21 mouse cellular contexts compared by ENCODE assay signal in genomic region chr1:125462917-125463316, GRCm38 (mm10). TPM values are rescaled to one million over a fixed set of nuclear protein-coding genes. Genes with fewer than 3 reads are reported as not detected.
DNase-seq lines count a peak whose midpoint lies in the region; ATAC-seq and TF ChIP-seq lines count a peak whose summit lies in the region.
"Had no signal": no experiment of that assay in that cellular context is flagged by ENCODE, and none has a peak within 500 bp of the region (broad histone marks: within the 10 kb centered on the region; RNA-seq: fewer than 3 reads in every experiment).

No protein-coding gene starts in this region.

- H3K79me2 ChIP-seq in liver, adult 2 months (ENCODE audit: control insufficient read depth, insufficient read depth, low read length) = no peaks in the 10 kb centered on the region

- no peak overlapping the region for H3K27ac ChIP-seq in liver, adult 2 months (replicated peaks; ENCODE audit: insufficient read depth, low read depth, low read length)
- H3K27ac ChIP-seq in liver, embryonic 11.5 days (ENCODE audit: low read depth, low read length) = no peak overlapping the region
- H3K27ac ChIP-seq: embryonic facial prominence, embryonic 12.5 days; forebrain, embryonic 15.5 days; heart, embryonic 10.5 days; hindbrain, embryonic 10.5 days; hindbrain, embryonic 14.5 days had no signal

- no peaks in the 10 kb centered on the region for H3K36me3 ChIP-seq in liver, adult 2 months (ENCODE audit: control insufficient read depth, insufficient read depth, low read length)
- no peaks in the 10 kb centered on the region for H3K36me3 ChIP-seq in liver, embryonic 11.5 days (ENCODE audit: control insufficient read depth, insufficient read depth, low read length)
- H3K36me3 ChIP-seq: embryonic facial prominence, embryonic 12.5 days; forebrain, embryonic 15.5 days; heart, embryonic 10.5 days; hindbrain, embryonic 10.5 days had no signal

- TF ChIP-seq CTCF in liver, adult 2 months (IDR thresholded peaks at IDR 0.05; ENCODE audit: low read depth, low read length) = no peak

- H3K4me1 ChIP-seq in liver, adult 2 months (ENCODE audit: control insufficient read depth, insufficient read depth, low read length) = peaks cover 4% of the 10 kb centered on the region; the same call in 1 of the 2 replicates
- H3K4me1 ChIP-seq in liver, embryonic 11.5 days (replicated peaks; ENCODE audit: control insufficient read depth, insufficient read depth, low read length) = no peaks in the 10 kb centered on the region
- H3K4me1 ChIP-seq: embryonic facial prominence, embryonic 12.5 days; forebrain, embryonic 15.5 days; heart, embryonic 10.5 days; hindbrain, embryonic 10.5 days had no signal

- H3K4me2 ChIP-seq in liver, embryonic 11.5 days = no peak overlapping the region
- H3K4me2 ChIP-seq: embryonic facial prominence, embryonic 12.5 days; forebrain, embryonic 15.5 days; hindbrain, embryonic 14.5 days had no signal

- ATAC-seq in liver, embryonic 11.5 days (replicated peaks; ENCODE audit: low FRiP score) = no peak
- ATAC-seq in granulocyte monocyte progenitor cell, adult 5-6 weeks (replicated peaks; ENCODE audit: poor library complexity, severe bottlenecking) = peak; percentile 70
- 0 out of 2 replicates have a peak, but pooled peaks have one; percentile 27 for ATAC-seq in monocyte, adult 5-6 weeks (replicated peaks; ENCODE audit: insufficient number of reproducible peaks, low FRiP score, low TSS enrichment, poor library complexity, severe bottlenecking)
- ATAC-seq: forebrain, embryonic 15.5 days had no signal

- no peak overlapping the region for H3K4me3 ChIP-seq in liver, adult 2 months (ENCODE audit: insufficient read depth, low read depth, low read length)
- H3K4me3 ChIP-seq in liver, embryonic 11.5 days (ENCODE audit: low read depth, low read length) = no peak overlapping the region
- H3K4me3 ChIP-seq: embryonic facial prominence, embryonic 12.5 days; forebrain, embryonic 15.5 days; heart, embryonic 10.5 days; hindbrain, embryonic 10.5 days had no signal

- DNase-seq in liver, adult 2 months (ENCODE audit: extremely low read depth, low read depth, low spot score) = peak; percentile 24
- no peak for DNase-seq in liver, embryonic 11.5 days (ENCODE audit: low spot score)
- peak; percentile 13 for DNase-seq in lung, postnatal 36 days
- no peak for DNase-seq in lung, postnatal 10 days
- no peak for DNase-seq in kidney, adult 18-20 months
- DNase-seq in yolk sac, embryonic 10.5 days (ENCODE audit: low spot score) = no peak
- DNase-seq: adrenal gland, adult 8-10 months; adrenal gland, postnatal 36 days; cerebellum, adult 11 months; cerebellum, adult 8-10 months; cerebellum, postnatal 14 days; gastrocnemius, postnatal 36 days; heart, adult 18-20 months had no signal

- WGBS in liver, adult 2 months = 86% methylated on average over 1 of the region's 1 CpGs
- 76% methylated on average over 1 of the region's 1 CpGs for WGBS in liver, embryonic 11.5 days

- H3K27me3 ChIP-seq in liver, adult 2 months (ENCODE audit: control insufficient read depth, insufficient read depth, low read length) = no peaks in the 10 kb centered on the region
- no peaks in the 10 kb centered on the region for H3K27me3 ChIP-seq in liver, embryonic 11.5 days (replicated peaks; ENCODE audit: control insufficient read depth, insufficient read depth, low read length)
- H3K27me3 ChIP-seq: CH12.LX; embryonic facial prominence, embryonic 12.5 days; forebrain, embryonic 15.5 days had no signal

- H3K9ac ChIP-seq in liver, adult 2 months (ENCODE audit: low read depth, low read length) = no peak overlapping the region
- no peak overlapping the region for H3K9ac ChIP-seq in liver, embryonic 11.5 days (ENCODE audit: low read depth, low read length)
- H3K9ac ChIP-seq: embryonic facial prominence, embryonic 12.5 days; forebrain, embryonic 15.5 days; hindbrain, embryonic 14.5 days had no signal

- no peak for TF ChIP-seq POLR2A in liver, adult 2 months (IDR thresholded peaks at IDR 0.05; ENCODE audit: extremely low read depth, insufficient read depth, low read length)

- no peaks in the 10 kb centered on the region for H3K9me3 ChIP-seq in liver, embryonic 11.5 days (ENCODE audit: control insufficient read depth, low read length)
- H3K9me3 ChIP-seq: embryonic facial prominence, embryonic 12.5 days; forebrain, embryonic 15.5 days; heart, embryonic 10.5 days; hindbrain, embryonic 10.5 days had no signal

RNA-seq across cellular contexts. Expression of gene Actr3, which starts 27.4 kb away (rescaled TPM):
- 77.0 and 84.1 TPM in 2 replicates for total RNA-seq in liver, adult 2 months (2014; rRNA removed)
- polyA plus RNA-seq in liver, adult 2 months (2012; rRNA removed) = 15.5 and 16.0 TPM in 2 replicates
- polyA plus RNA-seq in liver, embryonic 11.5 days (2014; fragmentation: Nextera tagmentation; extraction: Ambion mirVana) = 245 and 281 TPM in 2 replicates
- total RNA-seq in granulocyte monocyte progenitor cell, adult 5-6 weeks (2014; fragmentation: Nextera tagmentation) = 426 TPM in 2 replicates
- total RNA-seq in granulocyte monocyte progenitor cell, adult 5-6 weeks (2017) = 889 and 988 TPM in 2 replicates
- total RNA-seq in monocyte, adult 5-6 weeks (2017) = 2,047 to 2,533 TPM (median 2,184 TPM) in 3 replicates

Comparison
In these comparisons a context has a peak if more than half of its experiments do, and no peak if none do; other contexts are left out.
1. DNase-seq: peak in liver, adult 2 months (single experiment) and lung, postnatal 36 days (single experiment); none in liver, embryonic 11.5 days (single experiment), lung, postnatal 10 days (single experiment), kidney, adult 18-20 months (single experiment) and yolk sac, embryonic 10.5 days (single experiment).